Mouse (Mus musculus): ENCODE results near the gene Gm2a.

DNA sequence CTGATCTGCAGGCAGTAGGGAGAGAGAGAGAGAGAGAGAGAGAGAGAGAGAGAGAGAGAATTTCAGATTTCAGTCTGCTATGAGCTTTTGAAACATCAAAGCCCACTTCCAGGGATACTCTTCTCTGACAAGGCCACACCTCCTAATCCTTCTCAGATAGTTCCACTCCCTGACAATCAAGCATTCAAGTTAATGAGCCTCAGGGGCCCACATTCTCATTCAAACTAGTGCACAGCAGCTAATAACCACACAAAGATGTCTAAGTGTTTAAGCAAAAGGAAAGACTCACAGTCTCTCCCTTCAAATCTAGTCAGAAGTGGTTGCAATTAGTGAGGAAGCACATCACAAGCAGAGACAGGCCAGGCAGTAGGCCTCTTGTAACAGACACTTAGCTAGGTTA is 22.4 kb downstream of the Gm2a start:
- TF ChIP-seq ZMIZ1 (IDR thresholded peaks at IDR 0.05; ENCODE audit: low read depth, low read length) = no peak
- TF ChIP-seq POLR2A (IDR thresholded peaks at IDR 0.05; ENCODE audit: control insufficient read depth in 1 of 2, insufficient read depth in 1 of 2, low read depth in 1 of 2, low read length in 2 of 2, poor library complexity in 1 of 2) = no peak
- no peak for TF ChIP-seq CTCF (IDR thresholded peaks at IDR 0.05 in 2 of 3, conservative IDR thresholded peaks at IDR 0.05 in 1 of 3; ENCODE audit: control insufficient read depth in 1 of 3, insufficient read depth in 1 of 3, low read depth in 2 of 3, low read length in 3 of 3, poor library complexity in 1 of 3, severe bottlenecking in 1 of 3)
- TF ChIP-seq EP300 (IDR thresholded peaks at IDR 0.05; ENCODE audit: low read depth in 1 of 2, low read length in 2 of 2) = no peak
- TF ChIP-seq HCFC1 (IDR thresholded peaks at IDR 0.05; ENCODE audit: low read depth, low read length) = no peak
- no peak for TF ChIP-seq MAX (IDR thresholded peaks at IDR 0.05; ENCODE audit: low read length)
- TF ChIP-seq ZC3H11A (IDR thresholded peaks at IDR 0.05; ENCODE audit: low read depth, low read length) = no peak
- TF ChIP-seq SIN3A (IDR thresholded peaks at IDR 0.05; ENCODE audit: low read length) = no peak
- TF ChIP-seq KAT2A (conservative IDR thresholded peaks at IDR 0.05; ENCODE audit: low read depth, low read length) = no peak
